Mouse (Mus musculus): ENCODE measurements around the gene Vcp. TPM values are rescaled to one million over a fixed set of nuclear protein-coding genes. Genes with fewer than 3 reads are reported as not detected.
A peak's percentile ranks its signal among the peaks of the same experiment; 100 is the strongest.

The Vcp gene
- polyA plus RNA-seq, 1 experiment from 2014 or later, result 205 TPM

DNA sequence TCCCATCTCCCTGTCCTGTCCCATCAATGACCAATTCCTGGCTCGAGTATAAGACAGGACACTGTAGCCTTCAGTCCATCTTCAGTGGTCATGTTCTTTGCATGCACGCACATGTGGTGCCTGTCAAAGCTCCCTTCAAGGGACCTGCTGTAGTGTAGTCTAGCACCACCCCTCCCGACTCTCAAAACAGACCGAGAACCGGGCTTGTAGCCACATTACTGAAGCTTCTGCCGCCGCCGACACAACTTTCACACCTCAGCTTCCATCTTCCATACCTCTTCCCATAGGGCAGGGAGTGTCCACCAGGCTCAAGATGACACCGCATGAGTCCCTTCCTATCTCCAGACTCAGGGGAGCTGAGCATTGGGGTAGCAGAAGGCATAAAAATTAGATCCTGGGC lies 56.1 kb downstream of the Vcp start:
- no peak overlapping the region for H3K9ac ChIP-seq (ENCODE audit: low read depth, low read length)
- no peaks in the 10 kb centered on the region for H3K9me3 ChIP-seq (ENCODE audit: control insufficient read depth)
- H3K36me3 ChIP-seq (ENCODE audit: control insufficient read depth, insufficient read depth), result no peaks in the 10 kb centered on the region
- H3K27ac ChIP-seq (ENCODE audit: low read depth, low read length), result no peak overlapping the region
- no peak for TF ChIP-seq CTCF (IDR thresholded peaks at IDR 0.05; ENCODE audit: low read depth)
- peaks cover under 1% of the 10 kb centered on the region; the same call in 1 of the 2 replicates for H3K4me1 ChIP-seq (replicated peaks; ENCODE audit: control insufficient read depth, insufficient read depth, low read length)
- WGBS, result 79% methylated on average over 9 of the region's 9 CpGs
- peaks cover 22% of the 10 kb centered on the region; the same call in 1 of the 2 replicates for H3K27me3 ChIP-seq (replicated peaks; ENCODE audit: control insufficient read depth, insufficient read depth, low read length)
- no peak for ATAC-seq
- H3K4me3 ChIP-seq (ENCODE audit: low read depth, low read length), result no peak overlapping the region
- H3K4me2 ChIP-seq (replicated peaks; ENCODE audit: low read depth), result no peak overlapping the region

DNA sequence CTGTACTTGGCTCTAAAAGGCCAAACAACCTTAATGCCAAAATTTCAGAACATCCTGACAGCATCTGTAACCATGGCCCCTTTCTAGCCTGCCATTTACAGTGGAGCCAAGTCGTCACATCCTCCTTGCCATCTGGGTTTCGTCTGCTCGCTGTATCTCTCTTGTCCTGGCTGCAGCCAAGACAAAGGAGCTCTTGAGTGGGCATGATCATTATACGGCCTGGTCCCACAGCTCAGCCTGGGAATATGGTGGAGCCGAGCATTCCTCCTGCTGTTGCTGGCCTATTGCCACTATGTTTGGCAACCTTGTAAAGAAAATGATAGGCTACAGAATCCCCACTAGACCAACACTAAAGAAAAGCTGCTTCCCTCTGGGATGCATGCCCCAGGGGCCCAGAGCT lies 57.0 kb downstream of the Vcp start:
- Histone ChIP-seq H3K9ac (ENCODE audit: low read depth, low read length) (no peak overlapping the region), H3K4me3 (ENCODE audit: low read depth, low read length) (no peak overlapping the region), H3K27ac (ENCODE audit: low read depth, low read length) (no peak overlapping the region), H3K27me3 (replicated peaks; ENCODE audit: control insufficient read depth, insufficient read depth, low read length) (peaks cover 22% of the 10 kb centered on the region; the same call in 1 of the 2 replicates), H3K9me3 (ENCODE audit: control insufficient read depth) (no peaks in the 10 kb centered on the region), H3K4me1 (replicated peaks; ENCODE audit: control insufficient read depth, insufficient read depth, low read length) (no peaks in the 10 kb centered on the region), H3K4me2 (replicated peaks; ENCODE audit: low read depth) (no peak overlapping the region), H3K36me3 (ENCODE audit: control insufficient read depth, insufficient read depth) (no peaks in the 10 kb centered on the region)
- 82% methylated on average over 5 of the region's 5 CpGs for WGBS
- TF ChIP-seq CTCF (IDR thresholded peaks at IDR 0.05; ENCODE audit: low read depth), result no peak
- ATAC-seq, result no peak

DNA sequence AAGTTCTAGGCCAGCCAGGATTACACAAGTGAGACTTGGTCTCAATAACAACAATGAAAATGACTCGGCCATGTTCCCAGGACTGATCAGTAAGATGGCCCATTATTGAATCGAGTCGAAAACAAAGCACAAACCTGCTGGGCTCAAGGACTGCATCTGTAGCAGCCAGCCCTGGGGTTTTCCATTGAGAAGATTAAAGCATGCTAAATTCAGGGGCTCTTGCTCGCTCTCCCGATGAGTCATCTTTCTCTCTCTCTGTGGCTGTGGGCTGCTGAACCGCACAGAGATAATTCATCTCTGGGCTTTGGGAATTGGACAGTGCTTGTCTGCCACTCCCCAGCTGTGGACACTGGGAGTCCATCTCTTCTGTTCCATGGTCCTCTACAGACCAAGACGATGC lies 58.9 kb downstream of the Vcp start:
- WGBS, result 81% methylated on average over 7 of the region's 7 CpGs
- no peak for ATAC-seq
- H3K9ac ChIP-seq (ENCODE audit: low read depth, low read length), result no peak overlapping the region
- no peak overlapping the region for H3K4me2 ChIP-seq (replicated peaks; ENCODE audit: low read depth)
- H3K27me3 ChIP-seq (replicated peaks; ENCODE audit: control insufficient read depth, insufficient read depth, low read length), result peaks cover 16% of the 10 kb centered on the region; the same call in 1 of the 2 replicates
- H3K4me3 ChIP-seq (ENCODE audit: low read depth, low read length), result no peak overlapping the region
- no peaks in the 10 kb centered on the region for H3K36me3 ChIP-seq (ENCODE audit: control insufficient read depth, insufficient read depth)
- H3K9me3 ChIP-seq (ENCODE audit: control insufficient read depth), result no peaks in the 10 kb centered on the region
- no peak for TF ChIP-seq CTCF (IDR thresholded peaks at IDR 0.05; ENCODE audit: low read depth)
- H3K27ac ChIP-seq (ENCODE audit: low read depth, low read length), result no peak overlapping the region
- H3K4me1 ChIP-seq (replicated peaks; ENCODE audit: control insufficient read depth, insufficient read depth, low read length), result no peaks in the 10 kb centered on the region

GRCm38 (mm10) chr4:42933630-42934029 lies 66.7 kb downstream of the Vcp start:
- H3K4me1 ChIP-seq (replicated peaks; ENCODE audit: control insufficient read depth, insufficient read depth, low read length), result no peaks in the 10 kb centered on the region
- H3K27ac ChIP-seq (ENCODE audit: low read depth, low read length), result no peak overlapping the region
- no peaks in the 10 kb centered on the region for H3K9me3 ChIP-seq (ENCODE audit: control insufficient read depth)
- H3K36me3 ChIP-seq (ENCODE audit: control insufficient read depth, insufficient read depth), result no peaks in the 10 kb centered on the region
- H3K4me2 ChIP-seq (replicated peaks; ENCODE audit: low read depth), result peak overlapping the region; percentile 59
- ATAC-seq, result peak; percentile 61; the same call in 1 of the 2 replicates
- H3K27me3 ChIP-seq (replicated peaks; ENCODE audit: control insufficient read depth, insufficient read depth, low read length), result peaks cover 4% of the 10 kb centered on the region; the same call in 1 of the 2 replicates
- no peak overlapping the region for H3K9ac ChIP-seq (ENCODE audit: low read depth, low read length)
- TF ChIP-seq CTCF (IDR thresholded peaks at IDR 0.05; ENCODE audit: low read depth), result peak; percentile 56
- WGBS, result 6% methylated on average over 22 of the region's 22 CpGs
- H3K4me3 ChIP-seq (ENCODE audit: low read depth, low read length), result peak overlapping the region; percentile 5; the same call in 1 of the 2 replicates

DNA sequence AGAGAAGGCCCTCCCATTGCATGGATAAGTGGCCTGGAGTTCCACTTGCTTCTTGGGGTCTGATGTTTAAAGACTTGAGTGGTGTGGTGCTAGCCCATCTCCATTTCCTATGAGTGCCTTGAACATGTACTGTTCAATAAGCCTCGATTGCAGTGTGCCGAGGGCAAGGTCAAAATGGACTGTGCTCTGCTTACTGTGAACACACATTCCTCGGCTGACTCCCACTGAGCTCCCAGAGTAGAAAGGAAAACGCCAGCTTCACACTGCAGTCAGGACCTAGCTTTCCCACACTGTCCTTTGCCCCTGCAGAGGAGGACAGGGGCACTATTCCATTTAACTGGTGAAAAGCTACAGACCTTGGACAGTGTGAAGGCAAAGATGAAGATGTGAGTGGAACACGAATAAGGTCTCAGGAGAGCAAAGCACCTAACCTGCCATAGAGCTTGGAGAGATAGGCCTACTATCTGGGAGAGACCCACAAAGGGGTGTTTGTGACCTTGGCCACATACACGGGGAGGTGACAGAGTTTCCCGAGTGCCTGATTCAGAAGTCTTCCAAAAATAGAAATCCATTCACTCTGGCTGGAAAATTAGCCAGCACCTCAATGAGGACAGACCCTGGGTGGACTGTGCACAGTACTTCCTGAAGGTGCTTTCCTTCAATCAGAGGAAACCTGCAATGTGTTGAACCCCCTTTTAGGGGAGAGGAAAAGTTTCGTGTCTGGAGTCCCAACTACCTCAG lies 67.9 kb downstream of the Vcp start:
- no peak overlapping the region for H3K27ac ChIP-seq (ENCODE audit: low read depth, low read length)
- WGBS, result 69% methylated on average over 8 of the region's 8 CpGs
- no peaks in the 10 kb centered on the region for H3K9me3 ChIP-seq (ENCODE audit: control insufficient read depth)
- ATAC-seq, result no peak
- no peak for TF ChIP-seq CTCF (IDR thresholded peaks at IDR 0.05; ENCODE audit: low read depth)
- H3K4me2 ChIP-seq (replicated peaks; ENCODE audit: low read depth), result no peak overlapping the region
- no peaks in the 10 kb centered on the region for H3K36me3 ChIP-seq (ENCODE audit: control insufficient read depth, insufficient read depth)
- H3K9ac ChIP-seq (ENCODE audit: low read depth, low read length), result no peak overlapping the region
- no peak overlapping the region for H3K4me3 ChIP-seq (ENCODE audit: low read depth, low read length)
- H3K4me1 ChIP-seq (replicated peaks; ENCODE audit: control insufficient read depth, insufficient read depth, low read length), result no peaks in the 10 kb centered on the region
- peaks cover 4% of the 10 kb centered on the region; the same call in 1 of the 2 replicates for H3K27me3 ChIP-seq (replicated peaks; ENCODE audit: control insufficient read depth, insufficient read depth, low read length)

Other genes starting within 250 kb of the Vcp start
- 0.75 and 1.1 TPM in 2 replicates for gene Ccl19, start 243.9 kb downstream of the Vcp start, polyA plus RNA-seq (2015; fragmentation: Nextera tagmentation; extraction: Ambion mirVana)
- gene Ccl21a, start 226.5 kb downstream of the Vcp start, polyA plus RNA-seq (2015; fragmentation: Nextera tagmentation; extraction: Ambion mirVana), result 70.3 and 73.7 TPM in 2 replicates
- not detected in 2 replicates for gene Fam205a1, start 146.6 kb downstream of the Vcp start, polyA plus RNA-seq (2015; fragmentation: Nextera tagmentation; extraction: Ambion mirVana)
- 0.05 and 0.12 TPM in 2 replicates for gene Gm12394, start 143.7 kb downstream of the Vcp start, polyA plus RNA-seq (2015; fragmentation: Nextera tagmentation; extraction: Ambion mirVana)
- 0.16 TPM in 1 of 2 replicates, not detected in the other for gene Fam205c, start 126.3 kb downstream of the Vcp start, polyA plus RNA-seq (2015; fragmentation: Nextera tagmentation; extraction: Ambion mirVana)
- gene Phf24, start 83.8 kb downstream of the Vcp start, polyA plus RNA-seq (2015; fragmentation: Nextera tagmentation; extraction: Ambion mirVana), result 0.73 and 1.0 TPM in 2 replicates
- gene Dnajb5, start 50.7 kb downstream of the Vcp start, polyA plus RNA-seq (2015; fragmentation: Nextera tagmentation; extraction: Ambion mirVana), result 7.5 and 8.8 TPM in 2 replicates
- gene 1700022I11Rik, start 30.9 kb downstream of the Vcp start, polyA plus RNA-seq (2015; fragmentation: Nextera tagmentation; extraction: Ambion mirVana), result 0.43 TPM in 1 of 2 replicates, not detected in the other
- 5.2 and 6.2 TPM in 2 replicates for gene Fancg, start 10.0 kb upstream of the Vcp start, polyA plus RNA-seq (2015; fragmentation: Nextera tagmentation; extraction: Ambion mirVana)
- 14.3 and 15.4 TPM in 2 replicates for gene Pigo, start 25.3 kb upstream of the Vcp start, polyA plus RNA-seq (2015; fragmentation: Nextera tagmentation; extraction: Ambion mirVana)
- gene Stoml2, start 31.2 kb upstream of the Vcp start, polyA plus RNA-seq (2015; fragmentation: Nextera tagmentation; extraction: Ambion mirVana), result 119 and 120 TPM in 2 replicates
- 5.9 and 6.3 TPM in 2 replicates for gene Fam214b, start 45.7 kb upstream of the Vcp start, polyA plus RNA-seq (2015; fragmentation: Nextera tagmentation; extraction: Ambion mirVana)
- 1.5 TPM in 2 replicates for gene Unc13b, start 58.4 kb upstream of the Vcp start, polyA plus RNA-seq (2015; fragmentation: Nextera tagmentation; extraction: Ambion mirVana)